Mouse (Mus musculus) right cerebral cortex, postnatal 25 days (tissue): ENCODE results near the gene Kcnj10.
A peak's percentile ranks its signal among the peaks of the same experiment; 100 is the strongest.

Experiments
- DNase-seq: peaks from one replicate; pipeline ENCODE4 v3.0.0; 2022

The Kcnj10 gene

GRCm38 (mm10) chr1:172312768-172313561, 28.0 kb upstream of the Kcnj10 start:
- DNase-seq = peak; percentile 73

- DNase-seq = peak; percentile 45
These were observed 27.2 kb upstream of the Kcnj10 start for GRCm38 (mm10) chr1:172313613-172314411.

- DNase-seq = peak; percentile 37
These were observed 26.1 kb upstream of the Kcnj10 start for GRCm38 (mm10) chr1:172314911-172315310.

GRCm38 (mm10) chr1:172317431-172317830, 23.6 kb upstream of the Kcnj10 start:
- DNase-seq = no peak

GRCm38 (mm10) chr1:172317946-172318345, 23.1 kb upstream of the Kcnj10 start:
- DNase-seq = peak; percentile 24

- DNase-seq = peak; percentile 38
These were observed 22.5 kb upstream of the Kcnj10 start for GRCm38 (mm10) chr1:172318424-172319035.

- peak; percentile 48 for DNase-seq
These were observed 21.7 kb upstream of the Kcnj10 start for GRCm38 (mm10) chr1:172319346-172319745.

GRCm38 (mm10) chr1:172319921-172320411, 21.0 kb upstream of the Kcnj10 start:
- DNase-seq = peak; percentile 67

- DNase-seq = peak; percentile 41
These were observed 18.3 kb upstream of the Kcnj10 start for GRCm38 (mm10) chr1:172322725-172323124.

- DNase-seq = no peak
These were observed 17.7 kb upstream of the Kcnj10 start for GRCm38 (mm10) chr1:172323298-172323697.

GRCm38 (mm10) chr1:172323801-172324359, 17.1 kb upstream of the Kcnj10 start:
- peak; percentile 78 for DNase-seq

GRCm38 (mm10) chr1:172324725-172325124, 16.3 kb upstream of the Kcnj10 start:
- peak; percentile 79 for DNase-seq

- DNase-seq = peak; percentile 77
These were observed 15.1 kb upstream of the Kcnj10 start for GRCm38 (mm10) chr1:172325680-172326535.

- no peak for DNase-seq
These were observed 14.3 kb upstream of the Kcnj10 start for GRCm38 (mm10) chr1:172326684-172327083.

- peak; percentile 61 for DNase-seq
These were observed 13.6 kb upstream of the Kcnj10 start for GRCm38 (mm10) chr1:172327206-172328001.

- no peak for DNase-seq
These were observed 13.0 kb upstream of the Kcnj10 start for GRCm38 (mm10) chr1:172328041-172328440.

- no peak for DNase-seq
These were observed 12.5 kb upstream of the Kcnj10 start for GRCm38 (mm10) chr1:172328461-172328860.

- peak; percentile 83 for DNase-seq
These were observed 11.9 kb upstream of the Kcnj10 start, which contains the start of gene Kcnj9 for GRCm38 (mm10) chr1:172329131-172329530. Kcnj9 (minus strand) TSS chr1:172329318.

GRCm38 (mm10) chr1:172329616-172330015, 11.4 kb upstream of the Kcnj10 start:
- DNase-seq = no peak

GRCm38 (mm10) chr1:172331422-172331947, 9.5 kb upstream of the Kcnj10 start:
- peak; percentile 48 for DNase-seq

GRCm38 (mm10) chr1:172332925-172333324, 8.1 kb upstream of the Kcnj10 start:
- DNase-seq = no peak
